Mouse (Mus musculus) olfactory bulb, adult 2 months (tissue): Measurements from ENCODE around the gene Gjd3.

ENCODE experiments used
- CTCF ChIP-seq: fragments of 200-500 bp; IDR thresholded peaks from 2 replicates; pipeline ENCODE4 v1.5.1; 2012; ENCODE audit warnings: low read depth, mild to moderate bottlenecking, low read length, moderate library complexity; ENCODE audit not compliant: insufficient read depth
- POLR2A ChIP-seq: fragments of 200-500 bp; IDR thresholded peaks from 2 replicates; pipeline ENCODE4 v1.6.1; 2012; ENCODE audit warnings: mild to moderate bottlenecking, low read depth, low read length, moderate library complexity; ENCODE audit not compliant: insufficient read depth

DNA sequence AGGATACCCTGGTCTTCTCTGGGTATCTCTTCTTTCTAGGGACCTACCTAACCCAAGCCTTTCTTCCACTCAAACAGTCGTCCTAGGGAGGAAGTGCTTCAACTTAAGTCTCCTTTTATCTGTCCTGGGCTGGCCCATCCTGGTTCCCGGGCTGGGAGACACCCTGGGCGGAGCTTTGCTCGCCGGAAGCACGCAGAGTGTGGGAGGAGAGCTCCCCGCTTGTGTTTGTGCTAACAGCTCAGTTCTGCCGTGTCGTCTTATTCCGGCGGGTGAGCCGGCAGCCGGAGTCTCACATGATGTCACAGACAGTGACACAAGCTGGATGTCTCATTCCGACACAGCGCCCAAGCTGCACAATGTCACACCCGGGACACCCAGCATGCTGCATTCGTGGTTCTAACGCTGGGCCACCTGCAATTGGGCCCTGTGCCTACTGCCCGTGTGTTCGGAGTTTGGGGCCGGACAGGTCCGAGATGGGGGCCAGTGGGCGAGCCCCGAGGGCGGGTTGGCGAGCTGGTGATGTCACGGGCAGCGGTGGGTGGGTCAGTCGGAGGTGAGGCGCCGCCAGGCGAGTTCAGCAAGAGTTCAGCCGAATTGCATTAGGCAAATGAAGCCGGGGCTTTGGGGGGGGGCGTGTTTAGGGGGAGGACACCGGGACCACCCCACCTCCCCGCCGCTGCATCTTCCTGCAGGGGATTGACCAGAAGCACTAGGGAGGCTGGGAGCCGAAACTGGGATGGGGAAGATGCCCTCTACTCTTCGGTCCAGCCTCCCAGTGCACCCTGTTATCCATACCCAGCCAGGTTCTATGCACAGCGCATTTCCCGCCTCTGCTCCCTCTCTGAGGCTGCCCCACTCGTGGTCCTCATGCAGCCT is 23.1 kb downstream of the Gjd3 start:
- 0 out of 2 replicates have a peak, but pooled peaks have one; percentile 23 for TF ChIP-seq POLR2A
- no peak for TF ChIP-seq CTCF
